Mouse (Mus musculus) brown adipose tissue, adult 24 weeks (tissue): ENCODE data around the gene Xntrpc. TPM values are rescaled to one million over a fixed set of nuclear protein-coding genes. Genes with fewer than 3 reads are reported as not detected.

Experiments
- H3K27ac ChIP-seq: fragments of 200-500 bp; replicated peaks from 2 replicates; pipeline ENCODE4 v1.5.1; 2012; ENCODE audit warnings: low read depth, mild to moderate bottlenecking, low read length
- H3K4me1 ChIP-seq: fragments of 200-500 bp; 2 replicates; pipeline ENCODE4 v1.6.1; 2012; ENCODE audit warnings: low read length, mixed read lengths; ENCODE audit not compliant: control insufficient read depth, insufficient read depth, insufficient read length
- H3K4me3 ChIP-seq: fragments of 200-500 bp; 2 replicates; pipeline ENCODE4 v1.5.1; 2012; ENCODE audit warnings: low read depth, mild to moderate bottlenecking, low read length, moderate library complexity; ENCODE audit not compliant: insufficient read depth
- polyA plus RNA-seq: library from polyadenylated mRNA; stranded (reverse); fragments of >200 nt; gene quantifications from 2 replicates; pipeline ENCODE4 v1.2.4, GENCODE M21; 2012; ENCODE audit not compliant: missing spikeins, insufficient read depth, insufficient read length

The Xntrpc gene
- polyA plus RNA-seq, 1 experiment: 0.32 TPM

- H3K4me3 ChIP-seq: no peak overlapping the region
- no peak overlapping the region for H3K27ac ChIP-seq
- peaks cover 9% of the 10 kb centered on the region; the same call in 1 of the 2 replicates for H3K4me1 ChIP-seq
Measured at GRCm38 (mm10) chr7:102062203-102062602, 3.3 kb upstream of the Xntrpc start.

- Histone ChIP-seq H3K4me3 (no peak overlapping the region), H3K27ac (no peak overlapping the region), H3K4me1 (peaks cover 9% of the 10 kb centered on the region; the same call in 1 of the 2 replicates)
Measured at GRCm38 (mm10) chr7:102063891-102064290, 1.6 kb upstream of the Xntrpc start.

- peaks cover 9% of the 10 kb centered on the region; the same call in 1 of the 2 replicates for H3K4me1 ChIP-seq
- peak overlapping the region; percentile 83 for H3K4me3 ChIP-seq
- H3K27ac ChIP-seq: peak overlapping the region; percentile 73
Measured at GRCm38 (mm10) chr7:102064655-102065045, 863 bp upstream of the Xntrpc start.

- peak overlapping the region; percentile 32 for H3K4me3 ChIP-seq
- peaks cover 9% of the 10 kb centered on the region; the same call in 1 of the 2 replicates for H3K4me1 ChIP-seq
- no peak overlapping the region for H3K27ac ChIP-seq
Measured at GRCm38 (mm10) chr7:102066363-102066762, 850 bp downstream of the Xntrpc start.

GRCm38 (mm10) chr7:102076714-102077296 is 11.3 kb downstream of the Xntrpc start:
- Histone ChIP-seq H3K4me3 (no peak overlapping the region), H3K4me1 (no peaks in the 10 kb centered on the region), H3K27ac (no peak overlapping the region)

GRCm38 (mm10) chr7:102078517-102078916 is 13.0 kb downstream of the Xntrpc start:
- no peaks in the 10 kb centered on the region for H3K4me1 ChIP-seq
- H3K27ac ChIP-seq: no peak overlapping the region
- no peak overlapping the region for H3K4me3 ChIP-seq

GRCm38 (mm10) chr7:102080311-102080710 is 14.8 kb downstream of the Xntrpc start:
- Histone ChIP-seq H3K27ac (no peak overlapping the region), H3K4me1 (no peaks in the 10 kb centered on the region), H3K4me3 (no peak overlapping the region)

- Histone ChIP-seq H3K4me3 (no peak overlapping the region), H3K27ac (no peak overlapping the region), H3K4me1 (no peaks in the 10 kb centered on the region)
Measured at GRCm38 (mm10) chr7:102081784-102082183, 16.3 kb downstream of the Xntrpc start.

- no peak within 1 kb of the TSS for H3K27ac ChIP-seq
- no peak within 1 kb of the TSS for H3K4me3 ChIP-seq
- no peaks in the 10 kb centered on the region for H3K4me1 ChIP-seq
Measured at GRCm38 (mm10) chr7:102082816-102083215, 17.3 kb downstream of the Xntrpc start, which contains the start of gene Trpc2. Gene Trpc2, plus strand, starts transcription at chr7:102083116.

- no peak overlapping the region for H3K4me3 ChIP-seq
- no peaks in the 10 kb centered on the region for H3K4me1 ChIP-seq
- no peak overlapping the region for H3K27ac ChIP-seq
Measured at GRCm38 (mm10) chr7:102084041-102084696, 18.7 kb downstream of the Xntrpc start.

GRCm38 (mm10) chr7:102087336-102087735 is 21.8 kb downstream of the Xntrpc start:
- no peak overlapping the region for H3K4me3 ChIP-seq
- H3K4me1 ChIP-seq: no peaks in the 10 kb centered on the region

GRCm38 (mm10) chr7:102099760-102100661 is 34.5 kb downstream of the Xntrpc start:
- peak overlapping the region; percentile 50 for H3K4me3 ChIP-seq
- no peak overlapping the region; the same call in 1 of the 2 replicates for H3K27ac ChIP-seq
- H3K4me1 ChIP-seq: peaks cover 7% of the 10 kb centered on the region; the same call in 1 of the 2 replicates

More at GRCm38 (mm10) chr7:102087336-102087735, 21.8 kb downstream of the Xntrpc start:
- H3K27ac ChIP-seq: no peak overlapping the region

- H3K27ac ChIP-seq: no peak overlapping the region; the same call in 1 of the 2 replicates
- peaks cover 7% of the 10 kb centered on the region; the same call in 1 of the 2 replicates for H3K4me1 ChIP-seq
- no peak overlapping the region for H3K4me3 ChIP-seq
Measured at GRCm38 (mm10) chr7:102100868-102101267, 35.4 kb downstream of the Xntrpc start.

GRCm38 (mm10) chr7:102101487-102101886 is 36.0 kb downstream of the Xntrpc start, which contains the start of gene Art1:
Gene Art1, plus strand, starts transcription at chr7:102101743.
- Histone ChIP-seq H3K4me3 (no peak within 1 kb of the TSS), H3K27ac (no peak within 1 kb of the TSS; the same call in 1 of the 2 replicates), H3K4me1 (peaks cover 7% of the 10 kb centered on the region; the same call in 1 of the 2 replicates)

- H3K4me3 ChIP-seq: no peak overlapping the region
- H3K27ac ChIP-seq: no peak overlapping the region
- peaks cover 7% of the 10 kb centered on the region; the same call in 1 of the 2 replicates for H3K4me1 ChIP-seq
Measured at GRCm38 (mm10) chr7:102102241-102102640, 36.7 kb downstream of the Xntrpc start.
